Mouse (Mus musculus): ENCODE measurements around the gene Uvssa.

The Uvssa gene

GRCm38 (mm10) chr5:33372331-33373038, 5.9 kb upstream of the Uvssa start:
- no peak for DNase-seq (ENCODE audit: low spot score in 2 of 2)

GRCm38 (mm10) chr5:33377176-33377575, 1.2 kb upstream of the Uvssa start:
- no peak for DNase-seq (ENCODE audit: low spot score in 2 of 2)

GRCm38 (mm10) chr5:33377801-33378301, 498 bp upstream of the Uvssa start:
- peak; percentile 36 to 76 for DNase-seq (ENCODE audit: low spot score in 2 of 2)

- DNase-seq (ENCODE audit: low spot score in 2 of 2) = no peak
These were observed 9.2 kb downstream of the Uvssa start for GRCm38 (mm10) chr5:33387550-33387949.

- DNase-seq (ENCODE audit: low spot score in 2 of 2) = peak; percentile 64 to 83
These were observed 15.5 kb downstream of the Uvssa start for GRCm38 (mm10) chr5:33393803-33394202.

- DNase-seq (ENCODE audit: low spot score in 2 of 2) = peak in 1 of 2 experiments; percentile 54
These were observed 17.3 kb downstream of the Uvssa start for GRCm38 (mm10) chr5:33395693-33396092.

- no peak for DNase-seq (ENCODE audit: low spot score in 2 of 2)
These were observed 18.5 kb downstream of the Uvssa start for GRCm38 (mm10) chr5:33396828-33397227.

- DNase-seq (ENCODE audit: low spot score in 2 of 2) = no peak
These were observed 22.5 kb downstream of the Uvssa start for GRCm38 (mm10) chr5:33400819-33401218.

- no peak for DNase-seq (ENCODE audit: low spot score in 2 of 2)
These were observed 42.0 kb downstream of the Uvssa start for GRCm38 (mm10) chr5:33420313-33420712.

GRCm38 (mm10) chr5:33427461-33427860, 49.1 kb downstream of the Uvssa start:
- no peak for DNase-seq (ENCODE audit: low spot score in 2 of 2)

- DNase-seq (ENCODE audit: low spot score in 2 of 2) = no peak
These were observed 51.8 kb downstream of the Uvssa start for GRCm38 (mm10) chr5:33430106-33430505.

- DNase-seq (ENCODE audit: low spot score in 2 of 2) = no peak
These were observed 52.3 kb downstream of the Uvssa start for GRCm38 (mm10) chr5:33430511-33431172.

GRCm38 (mm10) chr5:33431173-33432005, 53.0 kb downstream of the Uvssa start:
- DNase-seq (ENCODE audit: low spot score in 2 of 2) = no peak

- DNase-seq (ENCODE audit: low spot score in 2 of 2) = no peak
These were observed 53.9 kb downstream of the Uvssa start for GRCm38 (mm10) chr5:33432057-33432935.

- DNase-seq (ENCODE audit: low spot score in 2 of 2) = no peak
These were observed 55.1 kb downstream of the Uvssa start, which contains the start of gene Nkx1-1 for GRCm38 (mm10) chr5:33433201-33434138. Gene Nkx1-1, minus strand, starts transcription at chr5:33433976.

- DNase-seq (ENCODE audit: low spot score in 2 of 2) = no peak
These were observed 55.9 kb downstream of the Uvssa start for GRCm38 (mm10) chr5:33434141-33434780.

GRCm38 (mm10) chr5:33435151-33435550, 56.8 kb downstream of the Uvssa start:
- no peak for DNase-seq (ENCODE audit: low spot score in 2 of 2)

- no peak for DNase-seq (ENCODE audit: low spot score in 2 of 2)
These were observed 57.6 kb downstream of the Uvssa start for GRCm38 (mm10) chr5:33435941-33436340.

GRCm38 (mm10) chr5:33438214-33438613, 59.9 kb downstream of the Uvssa start:
- peak; percentile 85 to 96 for DNase-seq (ENCODE audit: low spot score in 2 of 2)

Measured in spleen, postnatal 4 days (tissue).